Mouse (Mus musculus) inflammation-experienced regulatory T-cells, adult 6 months (primary cell): Measurements from ENCODE around the gene Ocel1. TPM values are rescaled to one million over a fixed set of nuclear protein-coding genes. Genes with fewer than 3 reads are reported as not detected.
A peak's percentile ranks its signal among the peaks of the same experiment; 100 is the strongest.
"Not testable (repeated sequence)": the region's sequence is repeated elsewhere in the genome, so short reads cannot be mapped to it uniquely, and the experiment has no call there.

Experiments used
- ATAC-seq: one replicate; pipeline ENCODE4 v1.8.0; 2017
- polyA plus RNA-seq, 3 experiments: library from polyadenylated mRNA; unstranded; fragments of 100-300 nt; shearing (Covaris generic); gene quantifications; one replicate each; pipeline ENCODE4 v1.2.1; 2017

The Ocel1 gene
- 1 to 10 TPM; 3.3 to 4.7 (median 4.5) TPM for polyA plus RNA-seq

DNA sequence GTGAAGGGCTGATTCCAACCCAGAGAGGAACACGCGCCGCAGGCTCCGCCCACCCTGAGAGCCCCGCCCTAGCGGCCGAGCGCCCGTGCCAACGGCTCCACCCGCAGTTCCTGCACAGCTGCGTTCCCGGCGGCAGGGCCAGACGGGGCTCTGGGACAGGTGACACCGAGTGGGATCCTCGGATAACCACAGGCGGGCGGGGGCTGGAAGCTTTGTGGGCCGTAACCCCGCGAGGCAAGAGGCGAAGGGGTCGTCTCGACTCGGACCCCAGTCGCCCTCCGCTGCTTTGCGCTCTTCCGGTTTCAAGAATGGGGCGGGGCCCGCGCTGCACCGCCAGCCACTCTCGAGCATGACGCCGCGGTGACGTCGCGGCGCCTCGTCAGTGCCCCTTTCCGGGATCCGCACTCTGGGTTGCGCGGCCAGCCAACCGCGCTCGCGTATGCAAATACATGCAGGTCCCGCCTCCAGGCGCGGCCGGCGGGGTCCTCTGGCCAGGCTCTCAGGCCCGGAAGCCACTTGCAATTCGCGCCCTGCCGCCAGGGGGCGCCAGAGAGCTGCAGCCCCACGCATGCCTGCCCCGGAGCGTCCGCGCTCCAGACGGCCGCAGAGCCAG is at the start of gene Ocel1:
TSS of gene Ocel1 (plus strand) at position 63 of the 613 bp plus-strand sequence.
- peak; percentile 81 for ATAC-seq

DNA sequence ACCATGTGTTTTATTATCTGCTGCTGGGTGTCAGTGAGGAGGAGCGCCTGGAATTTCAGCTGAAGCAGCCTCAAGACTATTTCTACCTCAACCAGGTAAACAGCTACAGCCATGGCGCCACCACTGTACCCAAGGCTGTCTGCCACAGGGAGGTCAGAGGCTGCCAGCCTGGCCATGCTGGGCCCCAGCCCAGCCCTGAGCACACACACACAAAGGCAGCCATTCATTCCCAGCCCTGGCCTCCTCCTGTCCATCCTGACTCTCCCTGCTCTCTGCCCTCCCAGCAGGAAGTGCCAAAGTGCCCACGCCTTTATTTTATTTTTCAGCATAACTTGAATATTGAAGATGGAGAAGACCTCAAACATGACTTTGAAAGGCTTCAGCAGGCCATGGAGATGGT is 48.2 kb upstream of the Ocel1 start:
- ATAC-seq = no peak

DNA sequence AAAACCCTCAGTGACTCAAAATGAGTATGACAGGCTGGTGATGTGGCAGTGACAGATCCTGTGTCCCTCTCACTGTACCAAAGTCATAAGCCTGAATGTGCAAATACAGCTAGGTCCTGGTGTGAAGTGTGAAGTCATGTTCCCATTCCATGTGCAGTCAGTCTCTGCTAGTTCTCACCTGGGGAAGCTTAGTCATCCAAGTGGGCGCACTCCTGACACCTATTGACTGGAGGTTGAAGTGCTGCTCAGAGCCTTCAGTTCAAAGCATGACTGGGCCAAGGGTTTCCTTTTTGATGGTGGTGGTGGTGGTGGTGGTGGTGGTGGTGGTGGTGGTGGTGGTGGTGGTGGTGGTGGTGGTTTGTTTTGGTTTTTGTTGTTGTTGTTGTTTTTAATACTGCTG is 46.2 kb upstream of the Ocel1 start:
- ATAC-seq = no peak

DNA sequence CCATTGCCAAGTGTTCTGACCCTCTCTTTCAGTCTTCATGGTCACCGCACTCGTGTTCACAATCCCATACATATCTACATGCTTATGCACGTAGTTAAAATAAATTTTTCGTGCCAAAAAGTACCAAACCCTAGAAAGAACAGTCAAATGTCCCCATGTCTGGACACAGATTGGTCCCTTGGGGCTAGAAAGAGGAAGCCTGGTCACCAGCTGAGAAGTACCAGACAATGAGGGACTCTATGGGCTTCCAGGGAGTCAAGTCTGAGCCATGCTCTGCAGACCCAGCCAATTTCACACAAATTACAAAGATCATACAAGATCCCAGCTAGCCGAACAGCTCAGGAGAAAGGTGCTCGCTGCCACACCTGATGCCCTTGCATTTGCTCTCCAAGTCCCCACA is 33.3 kb upstream of the Ocel1 start:
- not testable (repeated sequence) for ATAC-seq

DNA sequence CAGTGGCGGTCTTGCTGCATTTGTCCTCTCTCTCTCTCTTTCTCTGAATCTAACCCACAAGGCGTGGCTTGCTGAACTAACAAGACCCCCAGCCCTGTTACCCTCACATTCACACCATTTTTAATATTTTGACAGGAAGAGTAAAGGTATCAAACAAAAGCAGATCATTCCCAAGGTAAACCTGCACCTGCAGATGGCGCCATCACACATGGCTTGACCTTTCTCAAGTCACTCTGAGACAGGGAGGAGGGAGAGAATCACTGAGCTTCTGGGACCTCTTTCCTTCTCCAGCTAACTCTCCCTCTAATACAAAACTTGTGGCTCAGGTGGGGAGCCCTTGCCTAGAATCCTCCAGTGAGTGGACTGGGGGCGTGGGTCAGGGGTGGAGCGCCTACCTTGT is 30.5 kb upstream of the Ocel1 start:
- ATAC-seq = no peak

DNA sequence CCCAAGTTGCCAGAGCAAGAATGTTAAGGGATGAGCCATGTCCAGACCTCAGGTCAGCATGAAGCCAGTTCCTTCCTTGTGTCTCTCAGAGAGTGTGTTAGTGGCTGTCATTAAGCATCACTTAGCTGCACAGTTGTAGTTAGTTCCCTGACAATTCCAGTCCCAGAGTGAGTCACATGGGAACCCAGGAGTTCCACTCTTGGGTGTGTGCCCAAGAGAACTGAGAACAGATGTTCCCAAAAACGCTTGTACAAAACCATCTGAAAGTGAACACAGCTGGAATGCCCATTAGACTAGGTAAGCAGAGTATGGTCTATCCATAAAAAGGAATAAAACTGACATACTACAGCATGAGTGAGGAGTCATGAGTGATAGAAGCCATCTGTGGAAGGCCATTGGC is 24.5 kb upstream of the Ocel1 start:
- ATAC-seq = no peak

DNA sequence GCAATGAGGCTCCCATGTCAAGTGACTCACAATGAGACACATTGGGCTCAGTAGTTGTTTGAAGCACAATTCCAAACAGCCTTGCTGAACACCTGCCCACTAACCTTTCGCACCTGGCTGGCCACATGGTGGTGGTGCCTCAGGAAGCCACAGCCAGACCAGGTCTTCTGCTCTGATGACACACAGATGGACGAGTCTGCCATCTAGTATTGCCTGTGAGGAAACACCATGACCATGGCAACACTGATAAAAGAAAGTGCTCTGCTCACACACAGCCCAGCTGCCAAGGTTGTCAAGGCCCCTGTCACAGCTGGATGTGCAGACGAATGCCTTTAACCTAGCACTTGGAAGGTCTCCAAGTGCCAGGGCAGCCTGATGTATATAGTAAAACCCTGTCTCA is 20.0 kb upstream of the Ocel1 start:
- ATAC-seq = no peak

DNA sequence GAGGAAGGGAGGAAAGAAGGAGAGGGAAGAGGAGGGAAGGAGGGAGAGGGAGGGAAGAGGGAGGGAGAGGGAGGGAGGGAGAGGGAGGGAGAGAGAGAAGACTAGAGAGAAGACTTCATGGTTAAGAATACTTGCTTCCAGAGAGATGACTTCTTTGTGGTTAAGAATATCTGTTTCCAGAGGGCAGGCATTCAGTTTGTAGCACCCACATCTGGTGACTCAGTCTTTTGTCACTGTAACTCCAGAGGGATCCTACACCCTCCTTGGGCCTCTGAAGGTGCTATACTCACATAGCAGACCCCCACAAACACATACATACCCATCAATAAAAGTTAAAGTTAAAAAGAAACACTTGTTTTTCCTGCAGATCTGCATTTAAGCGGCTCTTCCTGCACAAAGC is 19.6 kb upstream of the Ocel1 start:
- no peak for ATAC-seq

DNA sequence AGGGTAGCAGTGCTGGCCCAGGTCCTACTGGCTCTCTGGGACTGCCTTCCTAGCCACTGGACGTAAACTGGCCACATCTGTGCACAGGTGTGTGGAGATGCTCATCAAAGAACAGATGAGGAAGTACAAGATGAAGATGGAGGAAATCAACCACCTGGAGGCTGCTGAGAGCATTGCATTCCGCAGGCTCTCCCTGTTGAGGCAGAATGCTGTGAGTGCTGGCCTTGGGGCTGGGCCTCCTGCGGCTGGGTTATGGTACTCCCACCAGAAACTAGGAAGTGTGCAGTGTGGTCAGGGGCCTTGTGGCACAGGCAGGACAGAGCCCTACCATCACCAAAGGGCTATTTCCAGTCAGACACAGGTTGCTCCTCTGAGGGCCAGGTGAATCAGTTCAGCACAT is 13.1 kb upstream of the Ocel1 start:
- ATAC-seq = no peak

DNA sequence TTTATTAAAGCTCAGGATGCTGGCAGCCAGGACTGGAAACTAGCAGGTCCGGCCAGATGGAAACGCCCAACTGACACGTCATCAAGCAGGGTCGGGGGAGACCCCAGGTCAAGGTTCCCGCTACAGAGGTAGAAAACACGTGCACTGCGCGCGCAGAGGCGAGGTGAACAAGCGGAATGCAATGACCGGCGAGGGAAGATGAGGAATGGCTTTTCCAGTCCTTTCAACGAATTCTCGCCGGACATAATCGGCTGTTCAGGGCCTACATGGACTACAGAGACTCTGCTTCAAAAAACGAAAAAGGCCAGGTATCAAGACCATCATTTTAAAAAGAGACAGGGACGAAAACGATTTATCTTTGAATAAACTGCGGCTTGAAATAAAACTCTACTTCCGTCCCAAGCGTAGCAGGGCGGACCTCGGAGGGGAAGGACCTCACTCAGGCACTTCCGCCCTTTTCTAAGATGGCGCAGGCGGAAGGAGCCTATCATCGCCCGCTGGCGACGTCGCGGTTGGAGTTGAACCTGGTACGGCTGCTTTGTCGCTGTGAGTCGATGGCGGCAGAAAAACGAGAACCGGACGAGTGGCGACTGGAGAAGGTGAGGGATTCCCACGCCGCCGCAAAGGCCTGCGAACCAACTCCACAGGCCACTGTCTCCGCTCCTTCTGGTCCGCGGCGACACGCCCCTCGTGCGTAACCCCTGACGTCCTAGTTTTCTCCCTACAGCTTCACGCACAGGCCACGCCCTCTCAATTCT is 4.1 kb upstream of the Ocel1 start, which contains the start of gene Use1:
TSS of gene Use1 (plus strand) at position 78 of the 758 bp plus-strand sequence.
- peak; percentile 75 for ATAC-seq

DNA sequence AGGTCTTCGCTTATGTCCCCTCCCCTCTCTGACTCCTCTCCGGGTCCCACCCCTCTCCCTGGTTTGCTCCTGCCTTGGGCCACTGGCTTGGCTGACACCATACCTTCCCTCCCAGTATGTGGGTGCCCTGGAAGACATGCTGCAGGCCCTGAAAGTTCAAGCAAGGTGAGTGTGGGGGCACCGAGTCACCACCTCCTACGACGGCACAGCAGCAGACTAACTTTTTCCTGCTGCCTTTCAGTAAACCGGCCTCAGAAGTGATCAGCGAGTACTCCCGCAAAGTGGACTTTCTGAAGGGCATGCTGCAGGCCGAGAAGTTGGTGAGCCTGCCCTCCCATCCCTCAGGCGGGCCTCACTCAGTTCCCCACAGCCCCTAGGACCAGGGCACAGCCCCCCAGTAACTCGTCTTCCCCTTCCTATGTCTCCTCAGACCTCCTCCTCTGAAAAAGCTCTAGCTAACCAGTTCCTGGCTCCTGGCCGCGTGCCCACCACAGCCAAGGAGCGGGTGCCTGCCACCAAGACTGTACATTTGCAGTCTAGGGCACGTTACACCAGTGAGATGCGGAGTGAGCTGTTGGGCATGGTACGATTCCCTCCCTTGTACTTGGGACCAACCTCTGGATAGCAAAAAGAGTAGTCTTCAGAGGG is 3.4 kb upstream of the Ocel1 start:
- ATAC-seq = no peak

DNA sequence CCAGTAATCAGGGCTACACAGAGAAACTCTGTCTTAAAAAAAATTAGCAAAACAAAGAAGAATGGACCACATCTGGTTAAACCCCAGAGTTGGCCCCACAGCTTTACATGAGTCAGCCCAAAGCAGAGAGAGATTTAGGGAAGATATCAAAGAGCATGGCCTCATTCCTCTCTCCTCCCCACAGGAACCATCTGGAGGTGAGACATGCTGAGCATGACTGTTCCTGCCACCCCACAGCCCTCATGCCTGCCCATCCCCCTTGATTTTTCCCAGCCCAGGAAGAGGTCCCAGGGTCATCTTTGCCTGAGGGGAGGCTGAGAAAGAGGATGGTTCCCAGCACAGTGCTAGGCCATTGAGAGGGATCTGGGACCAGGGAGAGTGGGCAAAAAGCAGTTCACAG is 2.7 kb upstream of the Ocel1 start:
- no peak for ATAC-seq

DNA sequence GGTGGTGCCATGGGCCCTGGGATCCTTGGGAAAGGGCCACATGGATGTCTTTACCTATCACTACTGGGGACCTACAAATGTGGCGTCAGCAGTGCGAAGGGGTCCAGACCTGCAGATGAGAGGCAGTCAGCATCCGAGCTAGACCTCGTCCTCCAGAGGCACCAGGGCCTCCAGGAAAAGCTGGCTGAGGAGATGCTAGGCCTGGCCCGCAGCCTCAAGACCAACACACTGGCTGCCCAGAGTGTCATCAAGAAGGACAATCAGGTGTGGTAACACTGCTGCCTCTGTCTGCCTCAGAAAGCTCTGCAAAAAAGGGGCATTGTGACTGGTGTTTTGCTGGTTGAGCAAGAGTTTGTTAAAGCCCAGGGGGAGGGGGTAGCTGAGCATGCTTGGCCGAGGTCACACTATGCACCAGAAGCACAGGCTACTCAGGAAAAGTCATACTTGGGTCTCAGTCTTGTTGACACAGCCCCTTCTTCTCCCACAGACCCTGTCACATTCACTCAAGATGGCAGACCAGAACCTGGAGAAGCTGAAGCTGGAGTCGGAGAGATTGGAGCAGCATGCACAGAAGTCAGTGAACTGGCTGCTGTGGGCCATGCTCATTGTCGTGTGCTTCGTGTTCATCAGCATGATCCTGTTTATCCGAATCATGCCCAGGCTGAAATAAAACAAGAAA is 1.9 kb upstream of the Ocel1 start:
- ATAC-seq = no peak

DNA sequence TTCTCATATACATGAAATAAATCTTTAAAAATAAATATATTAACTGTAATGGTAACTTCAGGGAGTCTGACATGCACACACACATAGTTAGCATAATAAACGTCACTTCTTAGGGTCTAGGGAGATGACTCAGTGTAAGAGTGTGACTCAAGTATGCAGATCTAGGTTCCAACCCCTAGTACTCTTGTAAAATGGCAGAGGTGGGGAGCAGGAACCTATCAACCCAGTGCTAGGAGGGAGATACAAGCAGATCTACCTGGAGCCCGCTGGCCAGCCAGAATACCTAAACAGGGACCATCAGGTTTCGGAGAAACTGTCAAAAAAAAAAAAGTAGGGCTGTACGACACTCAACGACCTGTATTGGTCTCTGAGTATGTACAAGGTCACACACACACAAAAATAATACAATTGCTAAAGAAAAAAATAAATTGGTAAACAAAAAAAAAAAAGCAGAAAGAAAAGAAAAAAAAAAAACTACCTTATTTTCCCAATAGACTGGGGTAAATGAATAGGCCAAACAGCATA is 325 bp upstream of the Ocel1 start:
- no peak for ATAC-seq

DNA sequence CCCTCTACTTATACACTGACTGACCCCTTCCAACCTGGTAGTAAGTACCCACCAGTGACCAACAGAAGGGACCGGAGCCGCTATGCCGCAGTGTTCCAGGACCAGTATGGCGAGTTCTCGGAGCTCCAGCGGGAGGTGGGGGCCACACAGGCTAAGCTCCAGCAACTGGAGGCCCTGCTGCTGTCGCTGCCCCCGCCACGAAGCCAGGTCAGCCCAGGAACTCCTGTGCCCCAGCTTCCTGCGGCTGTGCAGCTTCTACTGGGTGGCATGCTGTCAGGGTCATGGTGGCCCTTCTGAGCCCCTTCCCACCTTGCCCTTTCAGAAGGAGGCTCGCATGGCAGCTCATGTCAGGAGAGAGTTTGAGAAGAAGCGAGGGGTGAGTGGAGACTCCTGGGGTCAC is 1.3 kb downstream of the Ocel1 start:
- ATAC-seq = no peak

DNA sequence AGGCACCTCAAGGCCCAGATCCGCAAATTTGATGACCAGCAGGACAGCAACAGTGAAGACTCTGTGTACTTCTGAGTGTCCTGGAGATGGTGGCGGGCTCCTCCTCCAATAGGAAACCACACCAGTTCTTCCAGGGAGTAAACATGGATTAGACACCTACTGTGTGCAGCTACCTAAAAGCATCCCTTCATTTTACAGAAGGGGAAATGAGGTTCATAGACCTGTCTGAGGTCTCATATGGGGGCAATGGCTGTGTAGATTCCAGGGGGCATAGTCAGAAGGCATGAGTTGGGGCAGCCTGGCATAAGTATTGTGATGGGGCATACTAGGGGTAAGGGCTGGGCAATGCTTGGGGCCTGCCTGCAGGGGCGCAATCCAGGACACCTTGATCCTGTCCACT is 1.9 kb downstream of the Ocel1 start:
- ATAC-seq = no peak

DNA sequence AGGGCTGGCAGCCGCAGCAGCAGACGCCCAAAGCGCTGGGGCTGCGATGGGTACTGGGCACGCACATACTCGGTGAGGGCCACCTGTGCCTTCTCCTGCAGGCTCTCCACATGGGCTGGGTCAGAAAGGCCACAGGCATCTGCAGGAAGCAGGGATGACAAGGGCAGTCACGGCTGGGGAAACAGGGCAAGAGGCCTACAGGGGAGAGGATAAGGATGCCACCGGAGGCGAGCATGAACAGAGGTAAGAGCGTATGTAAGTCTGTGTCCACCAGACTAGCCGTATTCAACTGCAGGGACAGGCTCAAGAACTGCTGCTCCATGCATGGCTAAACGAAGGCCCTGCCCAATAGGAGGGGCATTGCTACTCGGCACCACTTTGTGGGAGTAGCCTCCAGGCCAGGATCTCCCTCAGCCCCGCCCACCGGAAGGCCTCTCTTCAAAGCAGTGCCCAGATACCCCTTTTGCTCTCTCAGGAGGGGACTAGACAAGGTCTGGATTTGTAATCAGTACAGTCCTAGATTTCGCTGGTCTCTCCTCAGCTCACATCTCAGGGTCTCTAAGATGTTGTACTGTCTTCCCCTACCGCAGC is 3.6 kb downstream of the Ocel1 start:
- ATAC-seq = no peak

DNA sequence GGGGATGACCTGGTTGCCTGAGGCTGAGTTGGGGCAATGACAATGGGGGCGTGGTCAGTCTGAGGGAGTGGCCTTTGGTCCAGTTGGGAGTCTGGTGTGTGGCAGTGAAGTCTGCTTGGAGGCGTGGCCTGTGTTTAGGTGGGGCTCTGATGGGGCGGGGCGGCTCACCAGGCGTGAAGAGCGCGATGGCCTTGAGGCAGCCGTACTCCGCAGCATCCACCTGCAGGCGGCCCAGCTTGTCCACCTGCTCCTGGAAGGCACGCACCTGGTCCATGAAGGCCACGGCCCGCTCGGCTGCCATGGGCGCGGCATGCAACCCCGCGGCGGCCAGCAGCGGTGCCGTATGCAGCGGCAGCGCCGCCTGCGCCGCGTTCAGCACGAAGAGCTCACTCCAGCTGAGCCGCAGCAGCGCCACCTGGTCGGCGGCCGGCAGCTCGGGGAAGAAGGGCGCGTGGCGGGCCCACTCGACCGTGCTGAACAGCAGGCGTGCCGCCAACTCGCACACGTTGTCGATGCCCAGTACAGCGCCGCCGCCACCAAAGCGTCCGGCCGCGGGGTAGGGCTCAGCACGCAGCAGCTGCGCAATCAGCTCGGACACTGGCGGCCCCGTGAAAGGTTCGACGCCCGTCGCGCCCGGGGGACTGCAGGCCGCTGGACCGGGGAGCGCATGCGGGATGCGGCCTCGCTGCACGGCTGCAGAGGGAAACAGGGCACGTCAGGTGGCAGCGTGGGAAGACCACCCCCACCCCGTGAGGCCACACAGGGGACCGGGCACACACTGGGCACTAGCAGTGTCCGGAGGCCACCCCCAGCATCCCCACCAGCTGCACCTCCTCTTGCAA is 4.7 kb downstream of the Ocel1 start:
- ATAC-seq = no peak

DNA sequence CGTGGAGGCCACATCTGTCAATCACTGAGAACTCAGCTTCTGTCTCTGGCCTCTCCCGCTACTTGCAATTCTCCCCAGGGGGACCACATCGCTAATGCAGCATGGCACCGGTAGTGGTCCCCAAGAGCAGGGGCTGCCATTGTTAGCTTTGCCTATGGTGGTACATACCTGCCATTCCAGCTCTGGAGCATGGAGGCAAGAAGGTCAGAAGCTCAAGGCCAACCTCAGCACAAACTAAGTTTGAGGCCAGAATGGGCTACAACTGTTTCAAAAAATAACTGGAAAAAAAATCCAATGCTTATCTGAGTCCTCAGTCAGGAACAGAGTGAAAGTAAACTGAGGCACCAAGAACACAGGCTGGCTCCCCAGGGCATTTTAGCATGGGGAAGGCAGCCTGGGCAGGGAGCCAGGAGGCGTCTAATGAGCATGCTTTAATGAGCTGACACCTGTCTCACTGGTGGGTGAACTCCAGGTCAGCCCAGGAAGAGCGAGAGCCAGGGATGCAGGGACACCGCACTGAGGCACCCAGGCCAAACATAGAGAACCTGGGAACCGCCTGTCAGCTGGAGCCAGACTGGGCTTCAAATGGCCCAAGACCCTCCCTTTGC is 5.4 kb downstream of the Ocel1 start:
- ATAC-seq = no peak

DNA sequence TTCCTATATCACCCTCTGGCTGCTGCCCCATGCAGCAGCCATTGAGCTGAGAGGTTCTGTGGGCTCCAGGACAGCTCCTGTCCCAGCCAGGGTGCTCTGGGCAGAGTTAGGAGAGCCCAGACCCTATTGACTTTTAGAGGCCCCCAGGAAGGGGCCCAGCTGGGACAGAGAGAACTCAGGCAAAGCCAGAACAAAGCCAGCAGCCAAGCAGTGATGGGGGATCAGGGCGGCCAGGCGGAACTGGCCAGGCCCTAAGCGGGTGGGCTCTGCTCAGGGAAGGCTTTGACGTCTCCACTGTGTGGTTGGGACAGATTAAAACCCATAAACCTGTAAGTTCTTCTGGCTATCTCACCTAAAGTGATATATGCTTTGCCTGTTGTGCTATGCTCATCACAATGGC is 7.9 kb downstream of the Ocel1 start:
- ATAC-seq = no peak

DNA sequence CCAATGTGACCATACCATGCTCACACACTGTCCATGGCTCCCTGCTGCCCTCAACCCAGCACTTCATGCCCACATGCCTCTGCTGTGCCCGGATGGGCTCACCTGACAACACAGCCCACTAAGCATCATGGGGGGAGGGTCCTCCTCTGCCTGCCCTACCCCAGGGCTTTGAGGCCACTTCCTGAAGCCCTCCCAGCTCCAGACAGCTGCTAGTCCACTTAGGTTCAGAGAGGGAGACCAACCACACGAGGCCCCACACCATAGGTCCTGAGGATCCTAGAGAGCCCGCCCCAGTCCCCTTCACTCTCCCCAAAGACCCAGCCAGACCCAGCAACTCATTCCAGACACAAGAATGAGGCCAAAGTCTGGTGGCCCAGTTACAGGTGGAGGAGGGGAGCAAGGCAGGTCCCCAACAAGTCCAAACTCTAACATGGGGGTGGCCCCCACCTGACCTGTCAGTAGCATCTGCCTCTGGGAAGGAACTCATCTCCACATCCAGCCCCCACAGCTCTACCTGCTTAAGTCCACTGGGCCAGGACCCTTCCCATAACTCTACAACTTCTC is 8.5 kb downstream of the Ocel1 start:
- no peak for ATAC-seq
